Mouse (Mus musculus) liver, postnatal 0 days (tissue): ENCODE results near the gene Cd320. TPM values are rescaled to one million over a fixed set of nuclear protein-coding genes. Genes with fewer than 3 reads are reported as not detected.

ENCODE experiments used
- ATAC-seq: fragments of 200-750 bp; cut with Nextera tagmentation; 2 replicates; pipeline ENCODE4 v1.8.0; 2017; ENCODE audit warnings: mild to moderate bottlenecking, moderate library complexity
- DNase-seq: peaks from one replicate; pipeline ENCODE4 v3.0.0-alpha.2; 2016
- H3K27ac ChIP-seq: fragments of 300-500 bp; sonication (generic); 2 replicates; pipeline ENCODE4 v1.5.1; 2014; ENCODE audit warnings: antibody characterized with exemption, moderate library complexity, mild to moderate bottlenecking, low read depth
- H3K27me3 ChIP-seq: fragments of 300-500 bp; sonication (generic); 2 replicates; pipeline ENCODE4 v1.6.1; 2014; ENCODE audit warnings: low read length, control low read depth, mixed read lengths; ENCODE audit not compliant: insufficient read depth
- H3K36me3 ChIP-seq: fragments of 300-500 bp; sonication (generic); replicated peaks from 2 replicates; pipeline ENCODE4 v1.6.1; 2014; ENCODE audit warnings: mild to moderate bottlenecking, control low read depth, low read length, moderate library complexity, mixed read lengths; ENCODE audit not compliant: insufficient read depth
- H3K4me1 ChIP-seq: fragments of 300-500 bp; sonication (generic); 2 replicates; pipeline ENCODE4 v1.6.1; 2014; ENCODE audit warnings: antibody characterized with exemption, mild to moderate bottlenecking, control low read depth; ENCODE audit not compliant: insufficient read depth
- H3K4me2 ChIP-seq: fragments of 300-500 bp; sonication (generic); 2 replicates; pipeline ENCODE4 v1.6.1; 2014; ENCODE audit warnings: low read depth, mild to moderate bottlenecking, low read length, moderate library complexity, mixed read lengths
- H3K4me3 ChIP-seq: fragments of 300-500 bp; sonication (generic); 2 replicates; pipeline ENCODE4 v1.5.1; 2014; ENCODE audit warnings: low read depth, low read length
- H3K9ac ChIP-seq: fragments of 300-500 bp; sonication (generic); replicated peaks from 2 replicates; pipeline ENCODE4 v1.6.1; 2014; ENCODE audit warnings: mild to moderate bottlenecking, moderate library complexity
- H3K9me3 ChIP-seq: fragments of 300-500 bp; sonication (generic); 2 replicates; pipeline ENCODE4 v1.6.1; 2016; ENCODE audit warnings: mild to moderate bottlenecking, control low read depth, low read length, mixed read lengths
- CTCF ChIP-seq: sonication (generic); IDR thresholded peaks from 2 replicates; pipeline ENCODE4 v1.5.1; 2016; ENCODE audit warnings: antibody characterized with exemption, low read depth
- EP300 ChIP-seq: IDR thresholded peaks from 2 replicates; pipeline ENCODE4 v1.6.1; 2016; ENCODE audit warnings: antibody characterized with exemption, low read depth, mild to moderate bottlenecking
- WGBS: fragments of 180-500 bp; shearing (Covaris S2); extraction: QIAGEN DNeasy Blood & Tissue Kit; methylation state at CpG from one replicate; pipeline ENCODE4 v1.1.7; 2014; ENCODE audit not compliant: insufficient replicate concordance; 5-methylcytosine and 5-hydroxymethylcytosine counted together
- polyA plus RNA-seq: library from polyadenylated mRNA; unstranded; fragments of >200 nt; fragmentation: Nextera tagmentation; extraction: Ambion mirVana; gene quantifications from 2 replicates; pipeline ENCODE4 v1.2.1, GENCODE M21; 2015

The Cd320 gene
- polyA plus RNA-seq = 16.6 and 17.4 TPM in 2 replicates

DNA sequence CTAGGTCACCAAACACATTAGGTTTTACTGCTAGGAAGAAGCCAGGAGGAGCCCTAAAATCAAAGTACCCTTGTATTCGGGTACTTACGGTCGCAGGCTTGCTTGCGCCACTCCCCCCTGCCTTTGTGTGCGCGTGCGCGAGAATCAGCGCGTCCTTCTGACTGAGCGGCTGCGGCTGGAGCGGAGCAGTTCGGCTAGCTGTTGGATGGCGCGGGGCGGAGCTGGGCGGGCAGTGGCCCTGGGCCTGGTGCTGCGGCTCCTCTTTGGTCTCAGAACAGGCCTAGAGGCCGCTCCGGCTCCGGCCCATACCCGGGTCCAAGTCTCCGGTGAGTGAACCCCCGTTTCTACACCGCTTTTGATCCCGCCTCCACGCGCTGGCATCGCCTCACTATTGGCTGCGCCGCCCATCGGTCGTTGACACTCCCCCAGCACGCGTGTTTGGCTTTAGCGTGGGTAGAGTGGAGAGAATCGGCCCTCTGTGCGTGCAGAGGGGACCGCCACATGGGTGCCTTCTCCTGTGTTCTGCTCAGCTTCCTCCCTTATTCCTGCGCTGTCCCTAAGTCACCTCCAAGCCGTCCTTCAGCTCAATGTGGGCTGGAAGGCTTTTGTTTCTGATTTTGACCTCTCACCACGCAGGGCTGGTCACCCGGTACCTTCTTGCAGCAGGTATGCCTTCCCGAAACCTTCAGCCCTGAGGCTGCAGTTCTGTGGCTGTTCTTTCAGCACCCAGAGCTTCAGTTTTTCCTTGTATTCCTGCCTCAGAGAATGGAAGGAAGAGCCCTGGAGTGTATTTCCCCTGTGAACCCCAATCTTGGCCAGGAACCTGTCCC is at the start of gene Cd320:
Gene Cd320 (plus strand): TSS at position 126 of the 830 bp plus-strand sequence.
- under 1% methylated on average over 44 of the region's 45 CpGs for WGBS
- ATAC-seq = peak; percentile 93
- Histone ChIP-seq H3K36me3 (peaks cover 7% of the 10 kb centered on the region; the same call in 1 of the 2 replicates), H3K9me3 (no peaks in the 10 kb centered on the region), H3K4me3 (peak within 1 kb of the TSS; percentile 95), H3K4me2 (peak within 1 kb of the TSS; percentile 97), H3K9ac (peak within 1 kb of the TSS; percentile 75), H3K27ac (peak within 1 kb of the TSS; percentile 73), H3K4me1 (peaks cover 11% of the 10 kb centered on the region), H3K27me3 (no peaks in the 10 kb centered on the region)
- peak; percentile 91 for DNase-seq
- TF ChIP-seq CTCF (peak; percentile 41), EP300 (no peak)

- Histone ChIP-seq H3K36me3 (no peaks in the 10 kb centered on the region), H3K9me3 (no peaks in the 10 kb centered on the region), H3K4me2 (no peak overlapping the region), H3K27ac (no peak overlapping the region), H3K4me1 (no peaks in the 10 kb centered on the region), H3K27me3 (no peaks in the 10 kb centered on the region), H3K9ac (no peak overlapping the region), H3K4me3 (no peak overlapping the region)
- WGBS = 40% methylated on average over 3 of the region's 3 CpGs
- TF ChIP-seq CTCF (peak; percentile 56), EP300 (no peak)
- DNase-seq (no peak), ATAC-seq (no peak)
Measured at GRCm38 (mm10) chr17:33798306-33798705, 44.6 kb upstream of the Cd320 start.

GRCm38 (mm10) chr17:33799277-33799676 is 43.6 kb upstream of the Cd320 start:
- ATAC-seq = no peak
- Histone ChIP-seq H3K9ac (no peak overlapping the region), H3K4me1 (no peaks in the 10 kb centered on the region), H3K9me3 (no peaks in the 10 kb centered on the region), H3K27me3 (no peaks in the 10 kb centered on the region), H3K4me2 (no peak overlapping the region), H3K36me3 (no peaks in the 10 kb centered on the region), H3K4me3 (no peak overlapping the region), H3K27ac (no peak overlapping the region)
- no peak for DNase-seq
- no peak for TF ChIP-seq CTCF
- 14% methylated on average over 1 of the region's 1 CpGs for WGBS

GRCm38 (mm10) chr17:33802221-33802620 is 40.7 kb upstream of the Cd320 start:
- no peak overlapping the region for H3K27ac ChIP-seq
- TF ChIP-seq CTCF (peak; percentile 64), EP300 (no peak; the same call in 1 of the 2 replicates)
- ATAC-seq (peak; percentile 85), DNase-seq (no peak)
- H3K4me3 ChIP-seq = no peak overlapping the region
- no peaks in the 10 kb centered on the region for H3K36me3 ChIP-seq
- no peaks in the 10 kb centered on the region; the same call in 1 of the 2 replicates for H3K4me1 ChIP-seq
- H3K4me2 ChIP-seq = no peak overlapping the region
- 3% methylated on average over 2 of the region's 2 CpGs for WGBS
- H3K9ac ChIP-seq = no peak overlapping the region
- no peaks in the 10 kb centered on the region for H3K9me3 ChIP-seq
- no peaks in the 10 kb centered on the region for H3K27me3 ChIP-seq

DNA sequence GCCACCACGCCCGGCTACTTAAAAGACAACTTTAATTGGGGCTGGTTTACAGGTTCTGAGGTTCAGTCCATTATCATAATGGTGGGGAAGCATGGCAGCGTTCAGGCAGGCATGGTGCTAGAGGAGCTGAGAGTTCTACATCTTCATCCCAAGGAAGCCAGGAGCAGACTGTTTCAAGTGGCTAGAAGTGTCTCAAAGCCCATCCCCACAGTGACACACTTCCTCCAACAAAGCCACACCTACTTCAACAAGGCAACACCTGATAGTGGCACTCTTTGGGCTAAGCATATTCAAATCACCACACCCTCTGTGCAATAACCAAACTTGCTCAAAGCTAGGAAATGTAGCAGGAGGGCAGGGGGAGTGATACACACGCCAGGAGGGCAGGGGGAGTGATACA is 38.7 kb upstream of the Cd320 start:
- TF ChIP-seq CTCF = no peak
- TF ChIP-seq EP300 = no peak
- no peak overlapping the region for H3K4me2 ChIP-seq
- WGBS = 61% methylated on average over 4 of the region's 4 CpGs
- no peaks in the 10 kb centered on the region for H3K36me3 ChIP-seq
- no peak overlapping the region for H3K4me3 ChIP-seq
- H3K9me3 ChIP-seq = no peaks in the 10 kb centered on the region
- H3K27me3 ChIP-seq = no peaks in the 10 kb centered on the region
- H3K9ac ChIP-seq = no peak overlapping the region
- DNase-seq (no peak), ATAC-seq (no peak)
- H3K4me1 ChIP-seq = no peaks in the 10 kb centered on the region; the same call in 1 of the 2 replicates
- no peak overlapping the region for H3K27ac ChIP-seq

DNA sequence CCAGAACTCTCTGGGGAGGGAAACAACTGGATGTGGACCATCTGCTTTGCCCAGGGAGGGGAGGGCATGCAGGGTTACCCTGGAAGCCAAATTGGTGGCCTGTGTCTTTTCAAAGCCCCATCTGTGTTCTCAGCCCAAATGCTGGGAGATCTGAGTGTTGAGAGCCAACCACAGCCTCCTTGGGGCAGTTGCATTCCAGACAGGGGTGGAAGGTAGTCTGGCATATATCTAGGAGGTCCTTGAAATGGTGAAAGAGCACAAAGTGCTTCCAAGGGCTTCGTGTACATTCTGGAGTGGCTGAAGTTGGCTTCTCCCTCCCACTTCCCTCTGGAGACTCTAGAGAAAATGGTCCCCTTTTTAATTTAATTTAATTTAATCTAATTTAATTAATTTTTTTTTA is 38.1 kb upstream of the Cd320 start:
- ATAC-seq (no peak), DNase-seq (no peak)
- H3K27me3 ChIP-seq = no peaks in the 10 kb centered on the region
- H3K36me3 ChIP-seq = no peaks in the 10 kb centered on the region
- H3K4me2 ChIP-seq = no peak overlapping the region
- H3K4me3 ChIP-seq = no peak overlapping the region
- TF ChIP-seq EP300 (no peak), CTCF (no peak)
- no peak overlapping the region for H3K9ac ChIP-seq
- no peaks in the 10 kb centered on the region for H3K9me3 ChIP-seq
- WGBS = 38% methylated on average over 1 of the region's 1 CpGs
- no peaks in the 10 kb centered on the region; the same call in 1 of the 2 replicates for H3K4me1 ChIP-seq
- H3K27ac ChIP-seq = no peak overlapping the region
